Mouse (Mus musculus): ENCODE results near the gene Ppp3ca.
"Not testable (repeated sequence)": the region's sequence is repeated elsewhere in the genome, so short reads cannot be mapped to it uniquely, and the experiment has no call there.

The Ppp3ca gene

GRCm38 (mm10) chr3:136689793-136690543 lies 20.0 kb downstream of the Ppp3ca start:
- DNase-seq = no peak

DNA sequence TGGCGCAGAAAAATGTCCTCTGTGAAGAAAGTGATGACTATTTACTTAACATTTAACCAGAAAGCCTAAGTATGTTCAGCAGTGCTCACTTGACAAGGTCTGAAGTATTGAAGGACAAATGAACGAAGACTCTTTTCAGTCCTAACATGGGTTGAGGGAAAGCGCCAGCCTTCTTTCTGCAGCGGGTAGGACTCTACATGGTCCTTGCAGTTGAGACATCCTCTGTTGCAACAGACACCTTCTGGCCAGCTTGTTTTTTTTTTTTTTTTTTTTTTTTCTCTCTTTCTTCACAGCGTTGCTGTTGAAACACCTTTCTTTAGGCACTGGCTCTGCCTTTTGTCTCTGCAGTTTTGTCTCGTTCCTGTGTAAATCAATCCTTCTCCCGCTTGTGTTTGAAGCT lies 22.1 kb downstream of the Ppp3ca start:
- no peak for DNase-seq

DNA sequence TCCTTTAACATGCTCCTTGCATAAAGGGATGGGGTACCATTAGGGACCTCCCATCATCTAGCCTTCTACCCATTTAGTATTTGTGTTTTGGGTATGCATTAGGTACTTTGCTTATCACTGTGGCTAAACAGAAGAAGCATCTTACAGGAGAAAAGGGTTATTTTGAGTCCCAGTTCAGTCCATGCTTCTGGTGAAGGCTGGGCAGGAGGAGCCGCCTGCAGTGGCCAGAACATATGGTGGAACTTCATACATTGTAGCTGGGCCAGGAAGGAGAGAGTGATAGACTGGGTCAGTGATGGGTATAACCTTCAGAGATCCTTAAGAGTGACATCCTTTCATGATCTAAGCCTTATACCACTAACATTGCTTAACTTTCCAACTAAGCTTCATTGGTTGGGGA lies 23.6 kb downstream of the Ppp3ca start:
- no peak for DNase-seq

- no peak for DNase-seq
Measured at GRCm38 (mm10) chr3:136697626-136698191, 27.8 kb downstream of the Ppp3ca start.

DNA sequence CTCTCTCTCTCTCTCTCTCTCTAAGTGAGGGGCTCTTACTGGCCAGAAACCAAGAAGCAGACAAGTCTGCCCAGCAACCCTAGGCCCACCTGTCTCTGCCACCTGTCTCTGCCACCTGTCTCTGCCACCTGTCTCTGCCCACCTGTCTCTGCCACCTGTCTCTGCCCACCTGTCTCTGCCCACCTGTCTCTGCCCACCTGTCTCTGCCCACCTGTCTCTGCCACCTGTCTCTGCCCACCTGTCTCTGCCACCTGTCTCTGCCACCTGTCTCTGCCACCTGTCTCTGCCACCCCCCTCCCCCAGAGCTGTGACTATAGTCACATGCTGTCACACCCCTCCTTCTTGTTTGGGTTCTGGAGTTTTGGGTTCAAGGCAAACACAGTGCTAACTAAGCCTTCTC lies 29.8 kb downstream of the Ppp3ca start:
- DNase-seq = not testable (repeated sequence)

- DNase-seq = no peak
Measured at GRCm38 (mm10) chr3:136700447-136701009, 30.6 kb downstream of the Ppp3ca start.

GRCm38 (mm10) chr3:136702861-136703260 lies 32.9 kb downstream of the Ppp3ca start:
- no peak for DNase-seq

DNA sequence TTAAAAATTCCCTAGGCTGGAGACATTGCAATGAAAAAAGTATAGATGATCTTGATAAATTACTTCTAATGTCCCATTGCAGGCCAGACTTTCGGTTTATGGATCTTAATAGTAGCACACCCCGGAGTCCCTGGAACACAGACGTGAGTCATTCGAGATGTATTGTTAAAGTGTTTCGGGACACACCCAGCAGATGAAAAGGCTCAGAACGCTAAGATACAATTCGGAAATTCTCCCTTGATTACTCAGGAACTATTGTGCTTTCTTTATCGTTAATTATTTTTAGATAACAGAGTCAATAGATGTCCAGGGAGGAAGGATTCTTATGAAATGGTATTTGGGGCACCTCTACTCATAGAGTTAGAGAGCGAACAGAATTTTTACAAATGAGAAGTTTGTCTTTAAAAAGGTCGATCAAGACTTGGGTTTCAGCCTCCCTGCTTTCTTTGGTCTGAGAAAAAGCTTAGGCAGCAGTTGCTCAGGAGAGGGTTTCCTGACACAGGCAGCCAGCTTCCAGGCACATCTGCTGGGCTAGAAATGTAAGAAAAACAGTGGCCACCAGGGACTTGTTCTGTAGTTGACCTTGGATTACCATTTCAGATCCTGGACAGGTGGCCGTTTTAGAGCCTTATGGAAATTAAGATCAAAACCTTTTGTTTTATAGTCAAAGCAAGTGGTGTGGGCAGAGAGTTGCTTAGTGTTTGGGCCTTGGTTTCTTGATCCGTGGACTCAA lies 34.8 kb downstream of the Ppp3ca start:
- no peak for DNase-seq

GRCm38 (mm10) chr3:136706048-136706447 lies 36.1 kb downstream of the Ppp3ca start:
- DNase-seq = no peak

DNA sequence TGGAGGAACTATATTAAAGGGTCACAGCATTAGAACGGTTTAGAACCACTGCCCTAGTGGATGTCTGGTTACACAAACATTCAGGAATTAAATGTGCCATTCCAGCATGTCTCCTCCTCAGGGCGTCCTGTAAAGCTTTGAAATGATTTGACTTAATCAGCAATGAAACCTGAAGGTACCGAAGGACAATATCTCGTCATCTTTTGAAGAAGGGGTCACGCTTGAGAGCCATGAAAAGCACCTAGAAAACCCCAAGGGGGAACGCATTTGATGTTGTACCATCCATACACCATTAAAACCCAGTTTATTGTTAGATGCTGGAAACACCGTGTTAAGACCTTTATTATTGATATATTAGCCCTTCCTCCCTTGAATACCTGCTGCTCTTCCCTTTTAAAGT lies 36.8 kb downstream of the Ppp3ca start:
- no peak for DNase-seq

GRCm38 (mm10) chr3:136707222-136708019 lies 37.5 kb downstream of the Ppp3ca start:
- no peak for DNase-seq

DNA sequence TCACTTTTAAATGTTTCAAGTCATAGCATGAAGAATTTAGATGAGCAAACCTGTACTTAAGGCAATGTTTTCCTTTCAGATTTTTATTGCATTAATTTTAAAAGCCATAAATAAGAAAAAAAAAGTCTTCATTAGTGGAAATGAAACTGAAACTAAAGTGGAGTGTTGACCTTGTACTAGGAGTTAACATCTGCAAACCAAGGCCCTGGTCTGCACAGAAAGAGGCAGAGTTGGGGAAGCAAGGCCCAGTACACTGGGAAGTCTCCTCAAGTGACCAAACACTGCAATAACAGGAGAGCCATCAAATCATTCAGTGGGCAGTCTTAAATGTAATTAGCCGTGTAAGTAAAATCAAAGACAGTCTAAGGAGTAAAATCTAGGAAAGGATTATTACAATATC lies 38.3 kb downstream of the Ppp3ca start:
- DNase-seq = no peak

- no peak for DNase-seq
Measured at GRCm38 (mm10) chr3:136710310-136710906, 40.5 kb downstream of the Ppp3ca start.

- DNase-seq = no peak
Measured at GRCm38 (mm10) chr3:136714307-136715039, 44.5 kb downstream of the Ppp3ca start.

- DNase-seq = no peak
Measured at GRCm38 (mm10) chr3:136716247-136716646, 46.3 kb downstream of the Ppp3ca start.

GRCm38 (mm10) chr3:136718412-136718811 lies 48.5 kb downstream of the Ppp3ca start:
- DNase-seq = no peak

DNA sequence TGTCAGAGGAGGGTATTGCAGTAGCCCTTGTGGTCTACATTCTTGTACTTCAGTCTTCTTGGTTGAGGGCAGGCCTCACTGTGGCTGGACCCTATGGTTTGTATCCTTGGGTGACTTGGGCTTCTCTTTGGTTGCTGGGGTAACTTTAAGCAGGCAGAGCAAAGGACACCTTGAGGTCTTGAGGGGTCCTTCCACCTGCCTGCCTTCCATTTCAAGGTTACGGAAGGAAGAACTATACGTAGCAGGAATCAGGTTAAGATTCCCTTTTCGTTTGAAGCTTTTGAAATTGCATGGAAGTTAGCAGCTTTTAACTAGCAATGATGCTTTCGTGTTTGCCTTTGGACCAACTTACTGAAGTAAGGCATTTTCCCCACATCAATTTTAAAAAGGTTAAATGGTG lies 51.3 kb downstream of the Ppp3ca start:
- no peak for DNase-seq

GRCm38 (mm10) chr3:136721804-136722427 lies 52.0 kb downstream of the Ppp3ca start:
- DNase-seq = no peak

GRCm38 (mm10) chr3:136722493-136722892 lies 52.6 kb downstream of the Ppp3ca start:
- DNase-seq = no peak

DNA sequence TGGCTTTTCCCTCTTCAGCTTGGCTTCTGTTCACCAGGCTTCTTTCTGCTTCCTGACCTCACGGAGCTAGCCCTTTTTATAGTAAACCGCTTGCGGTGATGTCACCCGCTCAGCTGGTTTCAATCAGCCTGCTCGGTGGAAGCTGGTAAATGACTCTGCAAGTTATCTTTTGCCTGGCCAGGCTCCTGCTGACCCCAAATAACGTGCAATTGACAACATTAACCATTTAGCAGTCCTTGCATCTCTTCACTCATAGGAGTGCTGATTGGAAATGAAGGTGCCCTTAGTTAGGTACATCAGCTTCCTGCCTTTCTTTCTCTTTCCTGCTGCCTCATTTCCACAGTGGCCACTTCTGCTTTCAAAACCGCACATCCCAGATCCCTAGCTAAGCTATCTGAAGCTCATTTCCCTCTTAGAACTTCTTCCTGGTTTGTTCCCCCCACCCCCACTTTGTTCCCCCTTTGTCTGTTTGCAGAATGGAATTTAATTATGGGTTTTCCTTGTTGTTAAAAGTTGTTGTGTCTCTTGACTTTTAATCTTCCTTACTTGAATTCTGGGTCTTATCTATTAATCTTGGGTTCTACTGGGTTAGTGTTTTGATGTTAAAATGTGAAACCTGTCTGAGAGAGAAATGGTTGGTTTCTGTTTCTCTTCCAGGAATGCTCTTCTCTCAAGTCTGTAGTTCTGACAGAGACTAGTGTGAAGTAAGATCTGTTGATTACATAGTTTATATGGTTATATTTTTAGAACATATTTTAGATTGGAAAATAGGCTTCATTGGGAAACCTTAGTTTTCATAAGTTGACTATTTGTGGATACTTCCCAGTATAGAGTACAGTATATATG lies 55.6 kb downstream of the Ppp3ca start:
- DNase-seq = peak; percentile 84

All from cerebellum, adult 8-10 months (tissue).